Mouse (Mus musculus): ENCODE measurements at regions not wholly inside any gene's neighbourhood (a gene's known extent, or its start where the extent isn't known, plus 50 kb on each side); places are given as distances from the start of the nearest gene placed in this dataset.

DNA sequence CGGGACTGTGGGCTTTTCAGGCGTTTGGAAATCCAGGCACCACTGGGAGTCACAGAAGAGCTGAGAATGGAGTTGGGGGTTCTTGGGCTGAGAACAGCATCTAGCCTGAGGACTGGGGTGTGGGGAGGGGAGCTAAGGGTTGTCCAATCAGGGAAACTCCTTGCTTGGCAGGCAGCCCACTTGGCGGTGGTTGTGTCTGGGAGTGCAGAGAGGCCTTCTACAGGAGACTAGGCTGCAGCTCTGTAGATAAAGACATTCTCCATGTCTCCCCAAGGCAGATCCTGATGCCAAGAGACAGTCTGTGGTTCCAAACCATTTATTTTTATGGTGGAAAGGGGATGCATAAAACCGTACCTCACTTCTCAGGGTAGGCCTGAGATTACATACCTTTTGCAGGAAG is 774.6 kb downstream of the Brinp1 start:
- ATAC-seq, result no peak
- Histone ChIP-seq H3K27me3 (no peaks in the 10 kb centered on the region), H3K9me3 (replicated peaks) (no peaks in the 10 kb centered on the region), H3K27ac (no peak overlapping the region), H3K4me3 (no peak overlapping the region), H3K4me2 (no peak overlapping the region), H3K4me1 (no peaks in the 10 kb centered on the region), H3K9ac (no peak overlapping the region), H3K36me3 (ENCODE audit: poor library complexity, severe bottlenecking) (no peaks in the 10 kb centered on the region)
- WGBS, result 77% methylated on average over 4 of the region's 4 CpGs

DNA sequence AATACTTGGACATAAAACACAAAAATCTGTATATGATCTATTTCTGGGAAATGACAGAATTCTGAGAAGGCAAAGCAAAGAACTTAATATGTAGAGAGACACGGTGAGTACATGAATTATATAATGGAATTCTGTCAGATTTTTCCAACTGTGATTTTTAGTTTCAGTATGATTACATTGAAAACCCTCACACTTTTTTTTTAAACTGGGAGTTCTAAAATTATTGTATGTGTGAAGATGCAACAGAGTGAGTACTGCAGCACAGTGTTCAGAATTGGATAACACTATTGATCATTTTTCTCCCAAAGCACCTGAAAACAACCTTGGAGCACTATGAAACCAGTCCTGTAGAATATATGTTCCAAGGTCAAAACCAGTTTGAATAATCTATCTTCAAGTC is 797.7 kb downstream of the Brinp1 start:
- Histone ChIP-seq H3K27ac (no peak overlapping the region), H3K36me3 (ENCODE audit: poor library complexity, severe bottlenecking) (no peaks in the 10 kb centered on the region), H3K9me3 (replicated peaks) (no peaks in the 10 kb centered on the region), H3K4me2 (no peak overlapping the region), H3K27me3 (no peaks in the 10 kb centered on the region), H3K9ac (no peak overlapping the region), H3K4me3 (no peak overlapping the region), H3K4me1 (no peaks in the 10 kb centered on the region)
- no peak for ATAC-seq
- 92% methylated on average over 1 of the region's 1 CpGs for WGBS

GRCm38 (mm10) chr4:68148483-68149069 is 805.6 kb downstream of the Brinp1 start:
- H3K9ac ChIP-seq, result no peak overlapping the region
- no peaks in the 10 kb centered on the region for H3K27me3 ChIP-seq
- no peak overlapping the region for H3K4me3 ChIP-seq
- H3K4me1 ChIP-seq, result no peaks in the 10 kb centered on the region
- H3K9me3 ChIP-seq (replicated peaks), result no peaks in the 10 kb centered on the region
- H3K36me3 ChIP-seq (ENCODE audit: poor library complexity, severe bottlenecking), result no peaks in the 10 kb centered on the region
- H3K27ac ChIP-seq, result no peak overlapping the region
- no peak for ATAC-seq
- WGBS, result 65% methylated on average over 5 of the region's 5 CpGs
- no peak overlapping the region for H3K4me2 ChIP-seq

GRCm38 (mm10) chr4:68128124-68128523 is 826.1 kb downstream of the Brinp1 start:
- H3K9ac ChIP-seq, result no peak overlapping the region
- no peak for ATAC-seq
- no peak overlapping the region for H3K4me2 ChIP-seq
- 56% methylated on average over 4 of the region's 4 CpGs for WGBS
- no peak overlapping the region for H3K27ac ChIP-seq
- H3K4me1 ChIP-seq, result no peaks in the 10 kb centered on the region
- no peak overlapping the region for H3K4me3 ChIP-seq
- no peaks in the 10 kb centered on the region for H3K9me3 ChIP-seq (replicated peaks)
- H3K27me3 ChIP-seq, result no peaks in the 10 kb centered on the region
- H3K36me3 ChIP-seq (ENCODE audit: poor library complexity, severe bottlenecking), result no peaks in the 10 kb centered on the region

DNA sequence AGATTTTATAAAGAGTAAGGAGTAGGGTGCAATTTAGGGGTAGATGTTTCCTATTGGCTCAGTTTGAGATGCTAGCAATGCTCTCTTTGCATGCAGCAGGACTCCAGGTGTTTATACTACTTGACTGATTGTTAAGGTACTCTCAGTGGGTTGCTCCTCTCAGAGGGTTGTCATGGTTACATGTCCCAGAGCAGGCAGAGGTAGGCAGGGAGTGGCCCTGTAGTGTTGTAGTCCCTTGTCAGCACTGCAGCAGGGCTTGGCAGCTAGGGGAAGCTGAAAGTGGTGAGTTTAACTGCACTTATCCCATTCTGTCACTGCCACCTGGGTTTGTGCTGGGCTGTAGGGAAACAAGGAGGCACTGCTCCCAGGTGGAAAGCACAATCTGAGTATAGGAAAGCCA is 839.7 kb downstream of the Brinp1 start:
- ATAC-seq, result no peak
- Histone ChIP-seq H3K9ac (no peak overlapping the region), H3K9me3 (replicated peaks) (no peaks in the 10 kb centered on the region), H3K27me3 (no peaks in the 10 kb centered on the region), H3K4me3 (no peak overlapping the region), H3K27ac (no peak overlapping the region), H3K4me1 (no peaks in the 10 kb centered on the region), H3K4me2 (no peak overlapping the region), H3K36me3 (ENCODE audit: poor library complexity, severe bottlenecking) (no peaks in the 10 kb centered on the region)

DNA sequence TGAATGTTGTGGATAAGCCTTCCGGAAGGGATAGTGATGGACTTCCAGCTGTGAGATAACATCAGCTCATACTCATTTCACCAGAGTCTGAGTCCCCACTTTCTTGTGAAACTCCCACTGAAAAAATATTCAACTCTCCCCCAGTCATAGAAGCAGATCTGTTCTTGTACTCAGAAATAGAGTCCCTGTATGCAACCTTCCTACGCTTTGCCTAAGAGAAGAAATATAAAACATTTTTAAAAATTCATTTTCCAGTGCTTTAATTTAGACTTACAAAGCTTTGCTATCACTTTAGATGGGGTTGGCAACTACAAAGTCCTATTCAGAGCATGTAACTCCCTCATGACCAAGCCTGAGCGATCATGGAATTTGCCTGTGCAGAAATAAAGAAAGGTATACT is 868.9 kb downstream of the Brinp1 start:
- H3K9me3 ChIP-seq (replicated peaks), result no peaks in the 10 kb centered on the region
- ATAC-seq, result no peak
- H3K27me3 ChIP-seq, result no peaks in the 10 kb centered on the region
- WGBS, result 92% methylated on average over 3 of the region's 3 CpGs
- no peak overlapping the region for H3K27ac ChIP-seq
- H3K9ac ChIP-seq, result no peak overlapping the region
- no peak overlapping the region for H3K4me2 ChIP-seq
- H3K36me3 ChIP-seq (ENCODE audit: poor library complexity, severe bottlenecking), result no peaks in the 10 kb centered on the region
- no peak overlapping the region for H3K4me3 ChIP-seq
- H3K4me1 ChIP-seq, result no peaks in the 10 kb centered on the region

- Histone ChIP-seq H3K36me3 (ENCODE audit: poor library complexity, severe bottlenecking) (no peaks in the 10 kb centered on the region), H3K4me2 (no peak overlapping the region), H3K4me3 (no peak overlapping the region), H3K4me1 (no peaks in the 10 kb centered on the region), H3K27ac (no peak overlapping the region), H3K9ac (no peak overlapping the region), H3K9me3 (replicated peaks) (no peaks in the 10 kb centered on the region), H3K27me3 (no peaks in the 10 kb centered on the region)
- WGBS, result 28% methylated on average over 4 of the region's 4 CpGs
- ATAC-seq, result peak; percentile 91
These were observed 897.2 kb downstream of the Brinp1 start for GRCm38 (mm10) chr4:68056813-68057578.

DNA sequence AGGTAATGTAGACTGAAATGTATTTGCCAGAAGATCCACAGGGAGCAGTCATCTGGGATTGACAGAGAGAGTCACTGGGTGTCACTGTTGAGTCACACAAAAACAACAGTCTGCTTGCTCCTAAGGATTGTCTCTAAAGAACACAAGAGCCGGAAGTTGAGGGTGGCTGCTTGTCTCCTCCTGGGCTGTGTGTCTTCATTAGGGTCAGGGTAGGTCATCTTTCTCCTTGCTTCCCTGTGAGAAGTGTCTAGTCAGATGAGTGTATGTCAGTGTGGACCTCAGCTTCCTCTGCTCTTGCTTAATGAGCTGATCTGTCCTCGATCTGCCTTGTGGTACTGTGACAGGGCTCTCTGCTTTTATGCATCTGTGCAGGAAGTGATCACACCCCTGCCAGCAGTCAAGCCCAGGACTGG is 931.3 kb downstream of the Brinp1 start:
- Histone ChIP-seq H3K4me1 (0 out of 2 replicates have a peak, but pooled peaks cover 2% of the 10 kb centered on the region), H3K27me3 (no peaks in the 10 kb centered on the region), H3K9me3 (replicated peaks) (no peaks in the 10 kb centered on the region), H3K4me3 (no peak overlapping the region), H3K27ac (no peak overlapping the region), H3K36me3 (ENCODE audit: poor library complexity, severe bottlenecking) (no peaks in the 10 kb centered on the region), H3K4me2 (no peak overlapping the region), H3K9ac (no peak overlapping the region)
- 23% methylated on average over 2 of the region's 2 CpGs for WGBS
- peak; percentile 95 for ATAC-seq

GRCm38 (mm10) chr4:68011371-68011770 is 942.8 kb downstream of the Brinp1 start:
- Histone ChIP-seq H3K4me1 (no peaks in the 10 kb centered on the region), H3K9ac (no peak overlapping the region), H3K4me2 (no peak overlapping the region), H3K4me3 (no peak overlapping the region), H3K27me3 (no peaks in the 10 kb centered on the region), H3K9me3 (replicated peaks) (no peaks in the 10 kb centered on the region), H3K36me3 (ENCODE audit: poor library complexity, severe bottlenecking) (no peaks in the 10 kb centered on the region), H3K27ac (no peak overlapping the region)
- ATAC-seq, result no peak
- WGBS, result 69% methylated on average over 2 of the region's 2 CpGs

DNA sequence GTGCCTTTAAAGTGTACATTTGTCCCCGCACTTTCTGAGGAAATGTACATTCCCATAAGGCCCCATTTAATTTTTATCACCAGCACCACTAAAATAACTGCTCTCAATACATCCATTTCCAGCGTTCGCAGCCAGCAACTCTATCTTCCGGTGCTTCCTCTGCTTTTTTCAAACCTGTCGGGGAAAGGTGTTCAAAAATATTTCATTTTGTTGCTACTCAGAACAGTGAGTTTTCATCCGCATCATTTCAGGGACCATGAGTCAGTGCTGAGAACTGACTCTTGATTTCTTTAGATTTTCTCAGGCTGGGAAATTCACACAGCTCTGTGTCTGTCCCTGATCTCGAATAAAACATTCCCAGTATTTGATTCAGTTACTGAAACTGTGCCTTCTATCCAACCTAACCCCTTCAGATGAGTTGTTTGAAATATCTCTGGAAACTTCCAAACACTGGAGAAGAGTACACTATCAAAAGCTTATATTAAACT is 959.4 kb downstream of the Brinp1 start:
- Histone ChIP-seq H3K4me1 (no peaks in the 10 kb centered on the region), H3K4me2 (no peak overlapping the region), H3K27me3 (no peaks in the 10 kb centered on the region), H3K27ac (no peak overlapping the region), H3K9me3 (replicated peaks) (no peaks in the 10 kb centered on the region), H3K4me3 (no peak overlapping the region), H3K9ac (no peak overlapping the region), H3K36me3 (ENCODE audit: poor library complexity, severe bottlenecking) (no peaks in the 10 kb centered on the region)
- WGBS, result 87% methylated on average over 7 of the region's 7 CpGs
- ATAC-seq, result no peak

- Histone ChIP-seq H3K9ac (no peak overlapping the region), H3K36me3 (ENCODE audit: poor library complexity, severe bottlenecking) (no peaks in the 10 kb centered on the region)
- ATAC-seq, result no peak
These were observed 990.7 kb downstream of the Brinp1 start for GRCm38 (mm10) chr4:67963456-67963855.

DNA sequence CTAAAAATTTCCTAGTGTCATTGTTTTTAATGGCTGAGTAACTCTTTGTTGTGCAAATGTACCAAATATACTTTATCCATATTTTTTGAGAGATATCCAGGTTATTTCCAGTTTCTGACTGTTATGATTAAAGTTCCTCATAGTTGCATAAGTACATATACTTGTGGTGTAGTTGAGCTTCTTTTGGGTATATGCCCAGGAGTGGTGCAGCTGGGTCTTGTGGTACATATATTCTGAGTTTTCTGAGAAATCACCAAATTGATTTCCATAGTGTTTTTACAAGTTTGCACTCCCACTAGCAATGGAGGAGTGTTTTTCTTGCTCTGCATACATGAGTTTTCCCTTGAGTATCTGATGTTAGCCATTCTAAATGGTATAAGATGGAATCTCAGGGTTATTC is 1006.2 kb downstream of the Brinp1 start:
- Histone ChIP-seq H3K9ac (no peak overlapping the region), H3K9me3 (replicated peaks) (no peaks in the 10 kb centered on the region), H3K36me3 (ENCODE audit: poor library complexity, severe bottlenecking) (no peaks in the 10 kb centered on the region), H3K4me2 (no peak overlapping the region), H3K27me3 (no peaks in the 10 kb centered on the region), H3K27ac (no peak overlapping the region), H3K4me1 (no peaks in the 10 kb centered on the region), H3K4me3 (no peak overlapping the region)
- ATAC-seq, result no peak

More at GRCm38 (mm10) chr4:67963456-67963855, 990.7 kb downstream of the Brinp1 start:
- Histone ChIP-seq H3K9me3 (replicated peaks) (no peaks in the 10 kb centered on the region), H3K27me3 (no peaks in the 10 kb centered on the region), H3K4me3 (no peak overlapping the region), H3K4me2 (no peak overlapping the region), H3K27ac (no peak overlapping the region), H3K4me1 (no peaks in the 10 kb centered on the region)
- WGBS, result 86% methylated on average over 1 of the region's 1 CpGs

GRCm38 (mm10) chr4:67932481-67932880 is 1021.7 kb downstream of the Brinp1 start:
- Histone ChIP-seq H3K27me3 (no peaks in the 10 kb centered on the region), H3K4me1 (no peaks in the 10 kb centered on the region), H3K9me3 (replicated peaks) (no peaks in the 10 kb centered on the region), H3K4me3 (no peak overlapping the region), H3K27ac (no peak overlapping the region), H3K36me3 (ENCODE audit: poor library complexity, severe bottlenecking) (no peaks in the 10 kb centered on the region), H3K4me2 (no peak overlapping the region), H3K9ac (no peak overlapping the region)
- 67% methylated on average over 2 of the region's 2 CpGs for WGBS
- no peak for ATAC-seq
